Mouse (Mus musculus) heart, adult 2 months (tissue): Measurements from ENCODE around the gene Hps1. TPM values are rescaled to one million over a fixed set of nuclear protein-coding genes. Genes with fewer than 3 reads are reported as not detected.

Experiments
- DNase-seq, 2 experiments: peaks; one replicate each; pipeline ENCODE4 v3.0.0; 2021
- H3K27ac ChIP-seq: fragments of 200-600 bp; 2 replicates; pipeline ENCODE4 v1.8.1; 2022
- H3K27me3 ChIP-seq: fragments of 200-500 bp; 2 replicates; pipeline ENCODE4 v1.6.1; 2012; ENCODE audit warnings: mild to moderate bottlenecking, low read length, inconsistent platforms, mixed read lengths; ENCODE audit not compliant: control insufficient read depth, insufficient read depth
- H3K36me3 ChIP-seq: fragments of 200-500 bp; 2 replicates; pipeline ENCODE4 v1.6.1; 2012; ENCODE audit warnings: low read length, inconsistent platforms; ENCODE audit not compliant: control insufficient read depth, insufficient read depth
- H3K4me1 ChIP-seq: fragments of 200-500 bp; 2 replicates; pipeline ENCODE4 v1.6.1; 2011; ENCODE audit warnings: low read length; ENCODE audit not compliant: control insufficient read depth, insufficient read depth
- H3K4me3 ChIP-seq: fragments of 200-600 bp; 2 replicates; pipeline ENCODE4 v1.8.1; 2022
- H3K79me2 ChIP-seq: fragments of 200-500 bp; replicated peaks from 2 replicates; pipeline ENCODE4 v1.6.1; 2012; ENCODE audit warnings: mild to moderate bottlenecking, inconsistent platforms, low read length, moderate library complexity, mixed read lengths; ENCODE audit not compliant: control insufficient read depth, insufficient read depth
- H3K9ac ChIP-seq: fragments of 200-500 bp; 2 replicates; pipeline ENCODE4 v1.6.1; 2012; ENCODE audit warnings: low read depth, mild to moderate bottlenecking, control low read depth, inconsistent platforms, low read length, mixed read lengths
- CTCF ChIP-seq: fragments of 200-600 bp; IDR thresholded peaks from 2 replicates; pipeline ENCODE4 v1.8.1; 2022; ENCODE audit warnings: antibody characterized with exemption, mild to moderate bottlenecking, moderate library complexity
- EP300 ChIP-seq: fragments of 200-500 bp; IDR thresholded peaks from 2 replicates; pipeline ENCODE4 v1.6.1; 2011; ENCODE audit warnings: low read depth, low read length, control low read depth; ENCODE audit not compliant: insufficient read depth
- POLR2A ChIP-seq: fragments of 200-500 bp; IDR thresholded peaks from 2 replicates; pipeline ENCODE4 v1.6.1; 2011; ENCODE audit warnings: mild to moderate bottlenecking, low read depth, low read length, control low read depth; ENCODE audit not compliant: insufficient read depth
- WGBS: fragments of 180-500 bp; shearing (Covaris S2); methylation state at CpG from one replicate; pipeline ENCODE4 v1.1.7; 2018; 5-methylcytosine and 5-hydroxymethylcytosine counted together
- intact Hi-C: fragments of 180-260 bp; cut with DNase I; formaldehyde crosslinking; loops from one replicate; pipeline ENCODE4 v1.15.1; 2025
- polyA plus RNA-seq: library from polyadenylated mRNA; depleted of rRNA; stranded (reverse); fragments of >200 nt; gene quantifications from 2 replicates; pipeline ENCODE4 v1.2.3, GENCODE M21; 2012
- total RNA-seq, 2 experiments: library from RNA; stranded (reverse); gene quantifications; 2 replicates each; pipeline ENCODE4 v1.2.3; 2021

Gene Hps1
- total and polyA plus RNA-seq, 3 experiments, result 1.6 to 6.6 (median 1.7) TPM

GRCm38 (mm10) chr19:42752363-42752931 lies 27.3 kb downstream of the Hps1 start, which contains the start of gene Pyroxd2:
Pyroxd2 (minus strand) TSS chr19:42752775.
- no peaks in the 10 kb centered on the region for H3K36me3 ChIP-seq
- TF ChIP-seq CTCF (no peak), POLR2A (0 out of 2 replicates have a peak, but pooled peaks have one; percentile 7)
- peak within 1 kb of the TSS; percentile 50 for H3K4me3 ChIP-seq
- no peaks in the 10 kb centered on the region for H3K27me3 ChIP-seq
- H3K79me2 ChIP-seq, result no peaks in the 10 kb centered on the region
- peak; percentile 86 to 88 for DNase-seq
- intact Hi-C loops, result loop anchor here (2.0 kb wide), 1 partner anchor 24 kb away; no protein-coding TSS in a partner anchor
- peak within 1 kb of the TSS; percentile 85 for H3K27ac ChIP-seq
- 5% methylated on average over 22 of the region's 22 CpGs for WGBS
- peaks cover 6% of the 10 kb centered on the region for H3K4me1 ChIP-seq
- peak within 1 kb of the TSS; percentile 60 for H3K9ac ChIP-seq

GRCm38 (mm10) chr19:42750196-42750595 lies 29.6 kb downstream of the Hps1 start:
- Histone ChIP-seq H3K27ac (no peak overlapping the region), H3K4me3 (no peak overlapping the region), H3K4me1 (peaks cover 5% of the 10 kb centered on the region), H3K9ac (no peak overlapping the region), H3K79me2 (no peaks in the 10 kb centered on the region), H3K36me3 (no peaks in the 10 kb centered on the region), H3K27me3 (no peaks in the 10 kb centered on the region)
- DNase-seq, result no peak
- intact Hi-C loops, result no loop called here
- TF ChIP-seq EP300 (no peak), CTCF (no peak), POLR2A (no peak)
- WGBS, result 75% methylated on average over 11 of the region's 11 CpGs

- TF ChIP-seq EP300, result no peak
- no peak for TF ChIP-seq CTCF
- TF ChIP-seq POLR2A, result no peak
Measured at GRCm38 (mm10) chr19:42746702-42747101, 33.1 kb downstream of the Hps1 start.

GRCm38 (mm10) chr19:42745869-42746224 lies 33.9 kb downstream of the Hps1 start:
- Histone ChIP-seq H3K27ac (no peak overlapping the region), H3K4me3 (no peak overlapping the region), H3K79me2 (no peaks in the 10 kb centered on the region), H3K4me1 (no peaks in the 10 kb centered on the region), H3K27me3 (no peaks in the 10 kb centered on the region), H3K9ac (no peak overlapping the region), H3K36me3 (no peaks in the 10 kb centered on the region)
- no peak for TF ChIP-seq EP300
- TF ChIP-seq POLR2A, result no peak
- no peak for TF ChIP-seq CTCF
- WGBS, result 84% methylated on average over 4 of the region's 4 CpGs
- no peak for DNase-seq
- intact Hi-C loops, result loop anchor here (2.0 to 10.0 kb wide), 2 partner anchors 155 to 431 kb away; no protein-coding TSS in a partner anchor

More at GRCm38 (mm10) chr19:42746702-42747101, 33.1 kb downstream of the Hps1 start:
- Histone ChIP-seq H3K4me3 (no peak overlapping the region), H3K4me1 (no peaks in the 10 kb centered on the region), H3K27me3 (no peaks in the 10 kb centered on the region), H3K36me3 (no peaks in the 10 kb centered on the region), H3K79me2 (no peaks in the 10 kb centered on the region), H3K27ac (no peak overlapping the region), H3K9ac (no peak overlapping the region)
- intact Hi-C loops, result loop anchor here (10.0 kb wide), 1 partner anchor 432 kb away; no protein-coding TSS in a partner anchor
- DNase-seq, result no peak
- WGBS, result 90% methylated on average over 8 of the region's 8 CpGs

GRCm38 (mm10) chr19:42745084-42745868 lies 34.5 kb downstream of the Hps1 start:
- Histone ChIP-seq H3K4me3 (no peak overlapping the region), H3K36me3 (no peaks in the 10 kb centered on the region), H3K79me2 (no peaks in the 10 kb centered on the region), H3K9ac (no peak overlapping the region), H3K4me1 (no peaks in the 10 kb centered on the region), H3K27me3 (no peaks in the 10 kb centered on the region), H3K27ac (no peak overlapping the region)
- intact Hi-C loops, result loop anchor here (2.0 to 10.0 kb wide), 2 partner anchors 154 to 430 kb away; no protein-coding TSS in a partner anchor
- WGBS, result 63% methylated on average over 9 of the region's 9 CpGs
- no peak for TF ChIP-seq POLR2A
- no peak for TF ChIP-seq CTCF
- TF ChIP-seq EP300, result no peak
- DNase-seq, result no peak
